Mouse (Mus musculus) spleen, adult 12 weeks (tissue): ENCODE measurements around the gene Fhod1.

Experiments
- DNase-seq: peaks from one replicate; pipeline ENCODE4 v3.0.0; 2022; ENCODE audit warnings: low spot score

Gene Fhod1

GRCm38 (mm10) chr8:105317941-105318340 is 29.8 kb downstream of the Fhod1 start:
- DNase-seq = no peak

GRCm38 (mm10) chr8:105315073-105315769 is 32.5 kb downstream of the Fhod1 start:
- no peak for DNase-seq

GRCm38 (mm10) chr8:105313622-105314402 is 33.9 kb downstream of the Fhod1 start:
- no peak for DNase-seq

GRCm38 (mm10) chr8:105312891-105313481 is 34.8 kb downstream of the Fhod1 start:
- DNase-seq = no peak

GRCm38 (mm10) chr8:105311718-105312117 is 36.0 kb downstream of the Fhod1 start:
- DNase-seq = no peak

GRCm38 (mm10) chr8:105310118-105310517 is 37.6 kb downstream of the Fhod1 start:
- DNase-seq = no peak

GRCm38 (mm10) chr8:105309142-105309847 is 38.5 kb downstream of the Fhod1 start:
- DNase-seq = no peak

- no peak for DNase-seq
Observed at GRCm38 (mm10) chr8:105308428-105308827, 39.3 kb downstream of the Fhod1 start.

- DNase-seq = no peak
Observed at GRCm38 (mm10) chr8:105307670-105308069, 40.1 kb downstream of the Fhod1 start.

- no peak for DNase-seq
Observed at GRCm38 (mm10) chr8:105306146-105306691, 41.5 kb downstream of the Fhod1 start.

- DNase-seq = no peak
Observed at GRCm38 (mm10) chr8:105305211-105306145, 42.3 kb downstream of the Fhod1 start, which contains the start of gene Elmo3. TSS of gene Elmo3 (plus strand) at chr8:105305601.

- no peak for DNase-seq
Observed at GRCm38 (mm10) chr8:105304325-105305210, 43.2 kb downstream of the Fhod1 start.

- no peak for DNase-seq
Observed at GRCm38 (mm10) chr8:105303874-105304273, 43.9 kb downstream of the Fhod1 start.

GRCm38 (mm10) chr8:105303396-105303795 is 44.4 kb downstream of the Fhod1 start:
- DNase-seq = no peak

GRCm38 (mm10) chr8:105299962-105300361 is 47.8 kb downstream of the Fhod1 start:
- DNase-seq = peak; percentile 75

GRCm38 (mm10) chr8:105298351-105299252 is 49.2 kb downstream of the Fhod1 start:
- DNase-seq = no peak

- DNase-seq = peak; percentile 79
Observed at GRCm38 (mm10) chr8:105297511-105298192, 50.1 kb downstream of the Fhod1 start, which contains the start of gene E2f4. TSS of gene E2f4 (plus strand) at chr8:105297663.
